Mouse (Mus musculus): ENCODE results near the gene Dytn.

The Dytn gene

DNA sequence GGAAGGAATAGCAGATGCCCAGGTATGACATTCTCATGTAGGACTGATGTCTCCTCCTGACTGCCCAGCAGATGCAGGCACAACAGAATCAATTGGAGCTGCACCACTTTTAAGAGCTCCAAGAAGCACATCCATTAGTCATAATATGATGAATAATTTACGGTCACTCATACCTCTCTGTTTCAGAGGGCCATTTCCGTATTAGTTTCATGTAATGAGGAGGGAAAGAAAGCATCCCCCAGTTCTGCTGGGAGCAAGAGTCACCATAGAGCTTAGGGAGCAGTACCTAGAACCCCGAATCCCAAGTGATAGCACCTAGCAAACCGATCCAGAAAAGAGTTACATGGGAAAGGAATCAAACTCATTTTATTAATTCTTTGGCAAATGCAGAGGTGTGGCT lies at the start of gene Dytn:
TSS of gene Dytn (minus strand) at position 101 of the 400 bp plus-strand sequence.
- no peak for DNase-seq (ENCODE audit: low read depth)

DNA sequence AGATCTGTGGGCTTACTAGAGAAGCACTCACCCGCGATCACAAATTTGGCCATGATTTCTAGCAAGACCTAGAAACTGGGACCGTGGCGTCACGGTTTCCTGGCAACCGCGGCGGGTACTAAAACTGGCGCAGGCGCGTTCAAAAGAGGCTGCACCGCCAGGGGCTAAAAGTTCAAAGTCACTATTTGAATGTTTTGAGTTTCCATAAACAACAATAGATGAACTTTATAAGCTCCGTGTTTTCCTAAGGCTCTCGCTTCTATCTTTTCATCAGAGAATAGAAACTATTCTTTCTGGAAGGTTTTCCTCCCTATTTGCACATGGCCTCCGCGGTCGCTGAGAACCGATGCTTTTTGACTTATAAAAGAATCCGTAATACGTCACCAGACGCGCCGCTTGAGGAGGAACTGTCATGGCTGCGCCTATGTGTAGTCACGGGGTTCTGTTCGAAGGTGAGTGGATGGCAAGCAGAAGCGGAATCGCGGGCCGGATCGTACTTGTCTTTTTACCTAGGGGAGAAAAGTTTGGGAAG lies 43.6 kb upstream of the Dytn start, which contains the start of the genes Mdh1b and Fastkd2:
TSS of gene Mdh1b (minus strand) at position 79 of the 532 bp plus-strand sequence.
TSS of gene Fastkd2 (plus strand) at position 375 of the 532 bp plus-strand sequence.
- DNase-seq (ENCODE audit: low read depth): peak; percentile 95

DNA sequence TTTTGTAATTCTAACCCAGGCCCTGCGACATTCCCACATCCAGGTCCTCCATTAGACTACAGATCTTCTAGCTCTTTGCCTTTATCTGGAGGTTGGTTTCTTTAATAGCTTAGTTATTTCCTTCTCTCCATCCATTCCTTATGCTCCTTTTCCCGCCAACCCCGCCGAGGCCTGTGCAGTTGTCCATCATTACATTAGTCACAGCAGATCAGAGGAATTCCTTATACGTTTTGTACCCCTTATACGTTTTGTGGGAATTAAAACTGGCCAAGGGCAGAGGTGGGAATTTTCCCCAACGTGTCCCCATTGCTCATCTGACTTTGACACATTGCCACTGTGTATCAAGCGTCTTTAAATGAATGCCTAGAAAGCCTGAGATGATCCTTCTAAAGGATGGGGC lies 43.1 kb upstream of the Dytn start:
- no peak for DNase-seq (ENCODE audit: low read depth)

DNA sequence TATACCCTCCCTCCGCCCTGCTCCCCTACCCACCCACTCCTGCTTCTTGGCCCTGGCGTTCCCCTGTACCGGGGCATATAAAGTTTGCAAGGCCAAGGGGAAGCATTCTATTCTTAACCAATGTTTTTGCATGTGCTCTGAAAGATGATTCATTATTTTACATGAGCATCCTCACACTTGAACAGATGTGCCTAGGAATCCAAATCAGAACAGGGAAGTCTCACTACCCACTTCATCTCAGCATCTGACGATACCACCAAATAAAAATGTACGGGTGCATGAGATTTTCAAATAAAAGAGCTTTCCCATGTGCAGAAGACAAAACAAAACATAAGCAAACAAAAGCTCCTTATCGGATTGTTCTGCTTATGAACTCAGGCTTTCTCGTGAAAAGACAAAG lies 33.4 kb upstream of the Dytn start:
- DNase-seq (ENCODE audit: low read depth): no peak

DNA sequence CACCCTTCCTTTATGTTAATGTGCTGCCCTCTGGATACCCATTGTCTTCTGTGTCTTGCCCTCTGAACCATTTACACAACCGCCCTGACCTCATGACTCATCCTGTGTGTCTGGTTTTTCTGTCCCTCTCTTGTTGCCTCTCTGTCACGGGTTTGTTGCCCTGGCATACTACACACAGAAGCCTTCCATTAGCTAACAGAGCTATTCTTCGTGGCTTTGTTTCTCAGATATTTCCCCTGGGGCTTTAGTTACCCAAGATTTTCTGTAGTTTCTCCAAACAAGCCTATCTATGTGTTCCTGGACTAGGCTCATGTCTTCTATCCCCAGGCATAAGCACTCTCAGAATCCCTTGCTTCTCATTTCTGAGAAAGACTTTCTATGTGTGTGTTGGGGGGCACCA lies 22.1 kb upstream of the Dytn start:
- no peak for DNase-seq (ENCODE audit: low read depth)

DNA sequence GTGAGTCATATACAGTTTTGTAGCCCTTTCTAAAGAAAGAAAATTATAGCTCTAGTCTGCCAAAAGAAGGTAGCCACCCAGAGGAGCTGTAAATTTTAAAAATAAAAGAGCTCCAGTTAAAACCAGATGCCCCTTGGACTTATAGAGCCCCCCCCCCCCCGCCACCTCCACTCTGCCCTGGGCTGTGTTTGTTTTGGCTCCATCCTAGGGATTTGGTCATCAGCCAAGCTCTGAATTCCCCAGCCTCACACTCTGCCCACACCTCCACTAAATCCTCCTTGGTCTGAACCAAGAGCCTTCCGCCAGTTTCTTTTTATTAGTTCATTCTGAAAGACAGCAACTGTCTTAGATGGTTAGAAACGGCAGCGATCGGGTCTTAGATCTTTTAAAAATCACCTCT lies 19.0 kb upstream of the Dytn start:
- DNase-seq (ENCODE audit: low read depth): no peak

DNA sequence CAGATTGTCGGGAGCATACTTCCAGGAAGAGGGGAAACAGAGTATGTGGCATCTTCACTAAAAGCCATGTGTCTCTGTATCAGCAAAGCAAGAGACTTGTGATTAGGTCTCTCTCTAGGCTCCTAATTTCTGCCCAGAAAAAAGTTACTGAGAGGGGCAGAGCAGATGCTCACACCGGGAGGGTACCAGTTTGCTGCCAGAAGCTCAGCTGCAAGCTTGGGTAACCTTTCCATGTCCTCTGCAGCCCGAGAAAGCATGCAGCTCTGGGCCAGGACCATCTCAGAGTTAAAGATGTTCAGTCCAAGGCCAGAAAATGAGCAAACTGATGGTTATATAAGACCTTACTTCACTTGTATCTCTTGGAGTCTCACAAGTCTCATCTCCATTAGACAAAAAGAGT lies 10.1 kb upstream of the Dytn start:
- no peak for DNase-seq (ENCODE audit: low read depth)

DNA sequence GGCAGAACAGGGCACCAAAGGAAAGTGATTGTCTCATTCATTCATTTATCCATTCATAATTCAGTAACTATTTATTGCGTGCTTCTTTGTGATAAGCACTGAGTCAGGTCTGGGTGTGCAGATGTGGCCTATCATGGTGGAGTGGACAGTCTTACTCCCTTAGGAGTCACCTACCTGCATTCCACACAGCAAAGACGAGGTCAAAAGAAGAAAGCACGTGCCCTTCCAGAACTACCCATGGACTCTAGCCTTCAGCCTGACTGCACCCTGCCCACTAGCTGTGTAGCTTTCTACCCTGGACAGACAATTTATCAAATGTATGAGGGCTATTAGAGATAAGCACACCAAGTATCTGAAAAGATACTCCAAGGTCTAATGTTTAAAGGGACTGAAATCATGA lies 10.8 kb downstream of the Dytn start:
- DNase-seq (ENCODE audit: low read depth): no peak

DNA sequence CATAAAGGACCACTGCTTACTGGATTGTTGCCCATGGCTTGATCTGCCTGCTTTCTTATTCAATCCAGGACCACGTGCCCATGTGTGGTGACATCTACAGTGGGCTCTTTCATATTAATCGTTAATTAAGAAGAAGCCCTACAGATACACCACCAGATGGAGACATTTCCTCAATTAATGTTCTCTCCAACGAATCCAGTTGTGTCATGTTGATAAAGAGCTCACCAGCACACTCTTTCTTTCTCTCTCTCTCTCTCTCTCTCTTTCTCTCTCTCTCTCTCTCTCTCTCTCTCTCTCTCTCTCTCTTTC lies 17.9 kb downstream of the Dytn start:
- peak; percentile 48 for DNase-seq (ENCODE audit: low read depth)

DNA sequence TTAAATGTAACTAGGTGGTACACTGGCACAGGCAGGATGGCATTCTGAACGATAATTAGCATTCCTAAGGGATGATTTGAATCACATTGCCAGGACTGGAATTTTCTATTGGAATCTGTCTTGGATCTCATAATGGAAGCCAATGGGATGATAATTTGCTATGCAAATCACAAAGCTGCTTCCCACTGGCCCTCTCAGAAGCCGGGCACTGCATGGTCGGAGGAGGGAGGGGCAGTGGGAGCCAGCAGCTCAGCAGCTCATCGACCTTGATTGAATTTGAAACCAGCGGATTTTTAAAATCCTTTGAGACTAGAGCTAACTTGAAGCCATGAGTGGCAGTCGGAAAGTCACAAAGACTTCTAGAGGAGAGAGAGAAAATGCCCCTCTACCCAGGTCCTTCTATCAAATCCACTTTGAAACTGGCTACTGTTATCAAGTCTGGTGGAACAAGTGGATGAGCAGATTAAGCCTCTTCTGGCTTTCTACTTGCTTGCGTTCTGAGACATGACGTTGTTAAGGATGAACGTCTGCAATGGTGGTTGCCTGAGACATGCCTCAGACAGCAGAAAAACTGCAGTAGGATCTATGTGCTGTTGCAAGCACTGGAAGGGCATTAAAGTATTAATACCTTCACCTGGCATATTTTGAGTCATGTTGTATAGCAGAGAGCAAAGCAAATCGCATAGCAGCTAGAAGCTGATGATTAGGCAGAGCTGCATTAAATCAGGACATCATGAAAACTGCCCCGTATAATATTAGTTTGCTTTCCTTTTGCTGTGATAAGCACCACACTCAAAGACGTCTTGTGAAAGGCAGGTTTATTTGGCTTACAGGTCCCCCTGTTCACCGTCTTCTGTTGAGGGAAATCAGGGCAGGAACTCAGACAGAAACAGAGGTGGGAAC lies 18.5 kb downstream of the Dytn start:
- no peak for DNase-seq (ENCODE audit: low read depth)

DNA sequence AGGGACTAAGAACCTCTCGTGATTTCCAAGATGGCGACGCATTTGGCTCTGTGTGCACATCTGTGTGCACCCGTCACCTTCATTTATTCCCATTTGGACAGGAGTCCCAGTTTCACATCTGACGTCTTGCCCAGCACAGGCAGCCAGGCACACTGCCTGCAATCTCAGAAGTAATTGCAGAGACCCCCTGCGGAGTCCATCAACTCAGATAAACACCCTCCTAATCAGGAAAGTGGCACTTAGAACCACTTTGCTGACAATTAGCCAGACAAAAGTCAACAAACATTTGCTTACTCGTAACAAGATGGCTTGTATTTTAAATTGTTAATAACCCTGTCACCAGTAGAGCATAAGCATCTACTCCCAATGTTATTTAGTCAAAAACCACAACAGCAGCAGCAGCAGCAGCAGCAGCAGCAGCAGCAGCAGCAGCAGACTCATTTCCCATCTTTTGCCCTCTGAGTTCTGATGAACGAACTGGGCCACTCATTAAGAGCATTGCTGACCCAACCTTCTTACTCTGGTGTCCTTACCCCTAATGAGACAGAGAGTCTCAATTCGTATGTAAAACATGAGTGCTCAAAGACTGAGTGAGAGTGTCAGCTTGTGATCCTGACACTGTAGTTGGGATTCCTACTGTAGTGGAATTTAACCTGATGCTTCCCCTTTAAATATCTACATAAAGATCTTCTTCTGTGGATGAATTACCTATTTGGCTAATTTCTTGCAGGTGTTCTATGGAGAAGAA lies 19.4 kb downstream of the Dytn start:
- DNase-seq (ENCODE audit: low read depth): no peak

DNA sequence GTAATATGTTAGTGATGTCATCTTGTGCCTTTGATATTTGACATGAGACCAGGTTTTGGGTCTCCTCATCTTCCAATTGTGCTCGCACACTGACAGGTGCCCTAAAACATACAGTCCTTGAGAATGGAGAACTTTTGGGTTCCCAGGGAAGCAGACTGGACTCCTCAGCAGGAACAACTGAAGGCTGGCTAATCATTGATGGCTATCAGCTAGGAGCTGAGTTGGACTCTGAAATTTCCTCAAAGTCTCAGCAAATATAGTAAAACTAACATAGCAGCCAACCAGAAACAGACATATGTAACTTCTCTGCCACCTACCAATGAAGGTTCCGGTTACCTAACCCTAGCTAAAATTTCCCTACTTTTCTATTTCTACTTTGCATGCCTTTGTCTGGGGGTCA lies 20.6 kb downstream of the Dytn start:
- DNase-seq (ENCODE audit: low read depth): no peak

DNA sequence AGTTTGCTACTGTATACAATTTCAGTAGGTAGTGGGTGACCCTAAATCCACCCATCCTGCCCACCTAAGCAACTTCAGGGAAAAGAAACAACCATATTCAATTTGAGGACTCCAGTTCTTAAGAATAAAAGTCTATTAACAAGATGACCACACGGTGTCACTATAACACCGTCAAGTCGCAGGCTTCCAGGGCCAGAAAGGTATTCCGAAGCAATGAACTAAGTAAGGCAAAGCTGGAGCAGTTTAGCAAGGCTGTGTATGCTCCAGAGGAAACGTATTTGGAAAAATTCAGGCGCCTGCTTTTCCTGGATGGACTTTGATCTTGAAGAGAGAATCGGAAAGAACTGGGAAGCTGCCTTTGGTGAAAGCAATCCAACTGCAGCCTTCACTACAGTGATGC lies 27.1 kb downstream of the Dytn start:
- peak; percentile 76 for DNase-seq (ENCODE audit: low read depth)

DNA sequence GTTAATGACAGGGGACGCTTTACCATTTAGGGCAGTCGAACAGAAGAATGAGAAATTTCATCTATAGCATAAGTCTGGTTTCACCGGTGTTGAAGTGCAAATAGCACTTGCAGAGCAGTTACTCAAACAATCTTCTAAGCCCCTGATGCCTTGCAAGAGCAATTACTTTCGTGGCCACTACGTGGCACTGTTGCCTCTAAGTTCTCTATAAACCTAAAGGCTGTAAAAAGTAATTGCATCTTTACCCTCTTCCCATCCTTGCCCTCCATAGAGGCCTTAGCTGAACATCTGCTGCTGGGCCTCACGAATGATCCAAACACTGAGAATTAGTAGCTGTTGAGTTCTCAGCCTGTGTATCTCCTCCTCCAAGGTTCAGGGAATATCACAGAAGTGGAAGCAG lies 28.7 kb downstream of the Dytn start:
- peak; percentile 70 for DNase-seq (ENCODE audit: low read depth)

DNA sequence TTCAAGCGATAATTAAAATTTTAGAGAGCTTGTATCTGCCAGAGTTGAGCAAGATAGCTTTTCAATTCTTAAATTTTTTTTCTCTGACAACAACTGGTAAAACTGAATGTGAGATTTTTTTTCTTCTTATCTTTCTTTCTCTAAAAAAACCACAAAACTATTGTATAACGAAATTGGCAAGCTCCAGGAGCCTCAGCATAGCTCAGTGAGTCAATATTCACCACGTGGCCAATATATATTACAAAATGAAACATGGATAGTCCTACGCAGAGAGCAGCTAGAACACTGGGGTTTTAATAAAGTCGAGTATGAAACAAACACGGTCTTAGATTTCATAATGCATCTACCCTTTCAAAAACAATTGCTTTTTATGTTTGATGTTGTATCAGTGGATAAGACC lies 46.8 kb downstream of the Dytn start:
- no peak for DNase-seq (ENCODE audit: low read depth)

DNA sequence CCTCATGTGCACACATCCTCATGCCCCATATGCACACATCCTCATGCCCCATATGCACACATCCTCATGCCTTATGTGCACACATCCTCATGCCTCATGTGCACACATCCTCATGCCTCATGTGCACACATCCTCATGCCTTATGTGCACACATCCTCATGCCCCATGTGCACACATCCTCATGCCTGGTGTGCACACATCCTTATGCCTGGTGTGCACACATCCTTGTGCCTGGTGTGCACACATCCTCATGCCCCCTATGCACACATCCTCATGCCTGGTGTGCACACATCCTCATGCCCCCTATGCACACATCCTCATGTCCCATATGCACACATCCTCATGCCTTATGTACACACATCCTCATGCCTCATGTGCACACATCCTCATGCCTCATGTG lies 56.3 kb downstream of the Dytn start:
- peak; percentile 2 for DNase-seq (ENCODE audit: low read depth)

DNA sequence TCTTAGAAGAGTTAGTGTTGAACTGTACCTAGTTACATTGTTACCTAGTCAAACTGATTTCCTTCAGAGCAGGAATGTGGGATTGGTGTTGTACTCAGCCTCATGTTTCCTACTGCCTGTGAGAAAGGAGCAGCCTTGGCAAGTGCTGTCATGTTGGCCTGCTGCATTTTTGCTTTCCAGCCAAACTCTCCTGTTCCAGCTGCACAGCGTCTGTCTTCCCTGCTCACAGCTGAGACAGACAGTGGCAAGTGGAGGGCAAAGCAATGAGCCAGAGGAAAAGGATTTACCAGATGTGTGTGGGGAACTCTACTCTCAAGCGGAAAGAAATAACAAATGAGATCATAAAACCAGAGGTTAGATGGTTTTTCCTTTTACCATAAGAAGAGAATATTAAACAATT lies 58.5 kb downstream of the Dytn start:
- no peak for DNase-seq (ENCODE audit: low read depth)

DNA sequence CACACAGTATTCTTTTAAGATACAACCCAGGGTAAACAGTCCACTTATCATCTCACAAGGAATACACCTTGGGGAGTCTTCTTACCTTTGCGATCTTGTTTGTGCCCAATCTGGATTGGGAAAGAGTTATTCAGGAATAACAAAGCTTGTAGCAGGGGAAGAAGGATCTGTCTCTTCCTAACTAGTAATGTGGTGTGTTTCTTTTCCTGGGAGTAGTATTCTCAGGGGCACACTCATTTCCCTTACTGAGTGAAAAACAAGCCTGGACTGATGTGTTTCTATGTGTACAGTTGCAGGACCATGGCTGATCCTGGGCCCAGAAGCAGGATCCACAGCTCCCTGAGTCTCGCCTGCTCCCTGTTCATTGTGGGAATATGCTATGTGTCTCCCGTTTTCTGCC lies 71.1 kb downstream of the Dytn start, which contains the start of gene Gm39653:
TSS of gene Gm39653 (plus strand) at position 301 of the 400 bp plus-strand sequence.
- no peak for DNase-seq (ENCODE audit: low read depth)

DNA sequence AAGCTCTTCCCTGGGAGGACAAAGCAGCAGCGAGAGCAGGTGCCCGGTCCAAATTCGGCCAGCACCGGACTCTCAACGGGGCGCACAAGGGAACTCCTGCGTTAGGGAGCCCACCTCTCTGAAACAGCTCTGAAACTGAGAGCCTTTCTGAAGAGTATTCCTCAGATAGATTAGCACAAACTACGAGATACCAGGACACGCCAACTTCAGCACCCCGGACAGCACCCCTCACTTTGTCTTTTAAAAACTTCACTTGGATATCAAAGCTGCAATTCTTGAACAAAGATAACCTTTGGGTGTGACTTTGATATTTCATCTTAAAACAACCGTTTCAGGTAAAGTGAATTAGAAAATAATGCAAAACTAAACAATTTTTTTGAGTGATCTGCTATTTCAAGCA lies 72.1 kb downstream of the Dytn start:
- no peak for DNase-seq (ENCODE audit: low read depth)

DNA sequence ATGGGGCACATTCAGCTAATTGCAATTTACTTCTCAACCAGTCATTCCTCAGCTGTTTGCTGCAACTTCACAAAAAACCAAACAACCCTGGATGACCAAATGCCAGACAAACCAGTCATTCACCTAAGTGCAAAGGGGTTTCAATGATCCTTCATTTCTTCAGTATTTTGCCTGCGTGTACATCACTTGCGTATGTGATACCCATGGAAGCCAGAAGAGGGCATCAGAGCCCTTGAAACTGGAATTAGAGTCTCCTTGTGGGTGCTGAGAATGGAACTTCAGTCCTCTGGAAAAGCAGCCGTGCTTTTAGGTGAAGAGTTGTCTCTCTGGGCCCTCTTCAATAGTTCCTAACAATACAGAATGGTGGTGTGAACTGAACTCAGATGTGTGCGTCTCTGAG lies 77.1 kb downstream of the Dytn start:
- DNase-seq (ENCODE audit: low read depth): no peak

DNA sequence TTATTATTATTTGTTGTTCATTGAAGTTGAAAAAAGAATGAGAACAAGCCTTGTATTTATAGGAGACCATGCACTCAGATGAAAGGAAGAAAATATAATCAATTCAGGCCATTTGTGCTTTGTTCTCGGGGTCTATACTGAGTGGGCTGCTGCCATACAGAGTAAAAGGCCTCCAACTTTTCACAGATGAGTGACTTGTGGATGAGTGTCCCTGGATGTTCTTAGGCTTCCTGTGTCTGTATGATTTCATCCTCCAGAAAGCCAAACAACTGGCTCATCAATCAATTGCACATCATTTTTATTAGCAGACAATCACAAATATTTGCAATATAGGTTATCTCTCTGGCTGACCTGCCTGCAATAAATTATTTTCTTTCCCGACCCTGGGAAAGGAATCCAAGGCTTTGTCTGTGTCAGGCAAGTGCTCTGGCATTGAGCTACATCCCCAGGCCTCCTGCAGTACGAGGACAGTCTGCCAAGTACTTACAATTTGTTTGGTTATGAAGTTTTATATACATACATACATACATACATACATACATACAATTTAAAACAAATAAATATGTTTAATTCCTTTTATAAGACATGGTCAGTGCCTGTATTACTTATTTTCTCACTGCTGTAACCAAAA lies 82.7 kb downstream of the Dytn start:
- no peak for DNase-seq (ENCODE audit: low read depth)

DNA sequence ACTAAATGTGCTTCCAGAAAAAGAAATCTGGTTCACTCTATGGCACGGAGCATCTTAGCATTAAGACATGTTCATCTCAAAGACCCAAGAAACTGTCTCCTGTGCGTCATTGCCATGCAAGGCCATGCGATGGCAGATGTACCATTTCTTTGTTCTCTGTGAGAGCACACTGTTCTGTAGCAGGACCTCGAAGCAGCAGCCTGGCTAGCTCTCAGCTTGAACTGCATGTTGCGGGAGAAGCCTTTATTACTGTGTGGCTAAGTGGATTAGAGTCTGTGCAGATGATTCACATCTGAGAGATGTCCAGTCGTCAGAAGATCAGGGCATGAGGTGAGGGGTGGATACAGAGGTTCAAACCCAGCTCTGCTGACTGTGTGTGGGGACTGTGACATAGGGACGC lies 99.9 kb downstream of the Dytn start:
- no peak for DNase-seq (ENCODE audit: low read depth)

DNA sequence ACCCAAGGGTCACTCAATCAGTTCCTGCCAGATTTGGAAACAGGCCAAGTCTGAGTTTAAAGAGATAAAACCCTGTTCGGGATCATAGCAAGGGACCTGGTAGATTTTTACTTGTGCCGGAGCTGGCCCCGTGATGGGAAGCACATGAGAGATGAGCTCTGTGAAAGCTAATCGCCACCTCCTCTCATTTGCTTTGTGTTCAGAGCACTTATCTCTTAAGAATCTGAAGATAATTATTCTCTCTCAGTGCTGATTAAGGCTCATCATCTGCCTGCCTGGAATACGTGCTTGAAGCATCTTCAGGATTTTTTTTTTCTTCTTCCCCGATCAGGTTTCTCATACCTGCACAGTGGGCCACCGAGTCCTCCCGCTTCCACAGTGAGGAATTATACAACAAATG lies 107.6 kb downstream of the Dytn start:
- DNase-seq (ENCODE audit: low read depth): no peak

All from naive thymus-derived CD4-positive, alpha-beta T cell, adult 2 months (primary cell).